Mouse (Mus musculus) C3H10T1/2 (cell line): Measurements from ENCODE around the gene Foxl2. TPM values are rescaled to one million over a fixed set of nuclear protein-coding genes. Genes with fewer than 3 reads are reported as not detected.

Source experiments
- polyA plus RNA-seq, 2 experiments: library from polyadenylated mRNA; unstranded; fragments of >200 nt; fragmentation: generic; extraction: Trizol; gene quantifications; one replicate each; pipeline ENCODE4 v1.2.1; 2012; ENCODE audit warnings: missing spikeins in 2 of 2

Gene Foxl2
- polyA plus RNA-seq = not detected

DNA sequence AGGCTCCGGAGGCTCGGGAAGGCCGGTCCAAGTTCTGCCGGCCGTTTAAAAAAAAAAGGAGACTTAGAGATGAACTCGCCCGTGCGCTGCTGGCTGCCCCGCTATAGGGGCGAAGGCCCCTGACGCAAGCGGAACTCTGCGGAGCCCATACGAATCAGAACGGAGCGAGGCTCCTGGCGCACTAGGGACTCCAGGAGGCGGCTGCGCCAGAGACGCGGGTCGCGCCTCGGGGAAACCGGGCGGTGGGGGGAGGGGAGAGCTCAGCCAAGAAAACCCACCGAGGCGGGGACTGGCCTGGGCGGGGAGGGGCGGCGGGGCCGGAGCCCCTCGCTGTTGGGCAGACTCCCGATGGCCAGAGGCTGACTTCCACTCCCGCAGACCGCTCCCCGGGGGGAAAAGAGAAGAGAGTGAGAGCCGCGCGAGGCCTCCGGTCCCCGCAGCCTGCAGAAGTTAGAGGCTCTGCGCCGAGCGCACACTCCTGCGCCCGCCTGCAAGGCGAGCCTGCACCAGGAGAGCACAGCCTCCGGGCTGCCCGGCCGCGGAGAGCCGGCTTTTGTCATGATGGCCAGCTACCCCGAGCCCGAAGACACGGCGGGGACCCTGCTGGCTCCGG, at the start of gene Foxl2:
Gene Foxl2, plus strand, starts transcription at position 186 of the 613 bp plus-strand sequence.

DNA sequence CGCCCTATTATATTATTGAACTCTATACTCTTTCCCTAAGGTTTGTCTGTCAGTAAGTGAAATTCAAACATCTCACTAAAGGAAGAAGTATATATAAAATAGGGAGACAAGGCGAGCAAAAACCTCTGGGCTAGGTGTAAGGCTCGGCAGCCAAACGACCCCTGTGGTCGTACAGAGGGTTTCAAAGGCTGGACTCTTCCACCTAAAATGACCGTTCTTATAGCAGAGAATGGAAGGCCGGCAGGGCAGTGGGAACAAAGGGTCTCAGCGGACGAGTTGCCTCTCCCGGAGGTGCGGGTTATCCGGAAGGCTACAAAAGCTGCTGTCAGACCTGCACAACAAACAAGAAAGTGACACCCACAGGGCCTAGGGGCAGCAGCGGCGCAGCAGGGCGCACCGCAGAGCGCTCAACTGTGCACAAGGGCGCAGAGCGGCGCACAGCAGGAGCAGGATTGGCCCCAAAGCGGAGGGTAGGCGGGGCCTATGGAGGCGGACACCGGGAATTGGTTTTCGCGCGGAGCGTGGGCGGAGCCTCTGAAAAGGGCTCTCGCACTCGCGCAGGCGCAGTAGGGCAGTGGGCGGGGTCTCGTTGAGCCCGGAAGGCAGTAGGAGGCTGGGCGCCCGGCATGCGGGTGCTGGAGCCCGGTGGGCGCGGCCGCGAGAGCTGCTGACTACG, 30.9 kb downstream of the Foxl2 start, which contains the start of gene Faim:
Gene Faim, plus strand, starts transcription at position 574 of the 676 bp plus-strand sequence.

Other genes starting within 250 kb of the Foxl2 start
- gene Prr23a1, start 112.8 kb upstream of the Foxl2 start, polyA plus RNA-seq = not detected
- gene Prr23a2, start 98.8 kb upstream of the Foxl2 start, polyA plus RNA-seq = not detected
- gene Prr23a3, start 90.5 kb upstream of the Foxl2 start, polyA plus RNA-seq = not detected
- gene 7420426K07Rik, start 52.2 kb upstream of the Foxl2 start, polyA plus RNA-seq = not detected
- 10 to 100 TPM in 1 of 2 experiments, 1 to 10 TPM in 1; 7.7 to 20.5 TPM for gene Faim, start 31.1 kb downstream of the Foxl2 start, polyA plus RNA-seq
- not detected for gene Gm1123, start 80.4 kb downstream of the Foxl2 start, polyA plus RNA-seq
- gene Pik3cb, start 185.3 kb downstream of the Foxl2 start, polyA plus RNA-seq = 1 to 10 TPM in 1 of 2 experiments, under 1 TPM in 1; 0.62 to 1.1 TPM